Mouse (Mus musculus) intestine, embryonic 14.5 days (tissue): Measurements from ENCODE around the gene Ecm1. TPM values are rescaled to one million over a fixed set of nuclear protein-coding genes. Genes with fewer than 3 reads are reported as not detected.
A peak's percentile ranks its signal among the peaks of the same experiment; 100 is the strongest.

Source experiments
- ATAC-seq: fragments of 200-750 bp; cut with Nextera tagmentation; replicated peaks from 2 replicates; pipeline ENCODE4 v1.8.0; 2017; ENCODE audit warnings: low read depth, moderate number of reproducible peaks, moderate TSS enrichment, moderate library complexity; ENCODE audit not compliant: low FRiP score, low TSS enrichment
- DNase-seq: peaks from one replicate; pipeline ENCODE4 v3.0.0-alpha.2; 2018; ENCODE audit warnings: low spot score
- H3K27ac ChIP-seq: fragments of 300-500 bp; sonication (generic); 2 replicates; pipeline ENCODE4 v1.5.1; 2014; ENCODE audit warnings: low read depth, mild to moderate bottlenecking, control low read depth
- H3K27me3 ChIP-seq: fragments of 300-500 bp; sonication (generic); replicated peaks from 2 replicates; pipeline ENCODE4 v1.6.1; 2014; ENCODE audit warnings: low read length, control low read depth; ENCODE audit not compliant: control insufficient read depth, insufficient read depth
- H3K36me3 ChIP-seq: fragments of 300-500 bp; sonication (generic); 2 replicates; pipeline ENCODE4 v1.6.1; 2014; ENCODE audit warnings: low read length, control low read depth; ENCODE audit not compliant: control insufficient read depth, insufficient read depth
- H3K4me1 ChIP-seq: fragments of 300-500 bp; sonication (generic); replicated peaks from 2 replicates; pipeline ENCODE4 v1.6.1; 2014; ENCODE audit warnings: low read length, control low read depth, mixed read lengths; ENCODE audit not compliant: control insufficient read depth, insufficient read depth
- H3K4me2 ChIP-seq: fragments of 300-500 bp; sonication (generic); 2 replicates; pipeline ENCODE4 v1.6.1; 2014; ENCODE audit warnings: low read length
- H3K4me3 ChIP-seq: fragments of 300-500 bp; sonication (generic); 2 replicates; pipeline ENCODE4 v1.5.1; 2014; ENCODE audit warnings: low read depth, low read length, control low read depth, mixed read lengths
- H3K9ac ChIP-seq: fragments of 300-500 bp; sonication (generic); 2 replicates; pipeline ENCODE4 v1.6.1; 2014; ENCODE audit warnings: mild to moderate bottlenecking, low read length
- H3K9me3 ChIP-seq: fragments of 300-500 bp; sonication (generic); 2 replicates; pipeline ENCODE4 v1.6.1; 2016; ENCODE audit warnings: low read length, control low read depth; ENCODE audit not compliant: control insufficient read depth
- WGBS: fragments of 180-500 bp; shearing (Covaris S2); extraction: QIAGEN DNeasy Blood & Tissue Kit; methylation state at CpG from one replicate; pipeline ENCODE4 v1.1.7; 2014; 5-methylcytosine and 5-hydroxymethylcytosine counted together
- polyA plus RNA-seq: library from polyadenylated mRNA; unstranded; fragments of >200 nt; fragmentation: Nextera tagmentation; extraction: Ambion mirVana; gene quantifications from 2 replicates; pipeline ENCODE4 v1.2.1, GENCODE M21; 2014

Ecm1 gene
- 23.2 and 26.3 TPM in 2 replicates for polyA plus RNA-seq

DNA sequence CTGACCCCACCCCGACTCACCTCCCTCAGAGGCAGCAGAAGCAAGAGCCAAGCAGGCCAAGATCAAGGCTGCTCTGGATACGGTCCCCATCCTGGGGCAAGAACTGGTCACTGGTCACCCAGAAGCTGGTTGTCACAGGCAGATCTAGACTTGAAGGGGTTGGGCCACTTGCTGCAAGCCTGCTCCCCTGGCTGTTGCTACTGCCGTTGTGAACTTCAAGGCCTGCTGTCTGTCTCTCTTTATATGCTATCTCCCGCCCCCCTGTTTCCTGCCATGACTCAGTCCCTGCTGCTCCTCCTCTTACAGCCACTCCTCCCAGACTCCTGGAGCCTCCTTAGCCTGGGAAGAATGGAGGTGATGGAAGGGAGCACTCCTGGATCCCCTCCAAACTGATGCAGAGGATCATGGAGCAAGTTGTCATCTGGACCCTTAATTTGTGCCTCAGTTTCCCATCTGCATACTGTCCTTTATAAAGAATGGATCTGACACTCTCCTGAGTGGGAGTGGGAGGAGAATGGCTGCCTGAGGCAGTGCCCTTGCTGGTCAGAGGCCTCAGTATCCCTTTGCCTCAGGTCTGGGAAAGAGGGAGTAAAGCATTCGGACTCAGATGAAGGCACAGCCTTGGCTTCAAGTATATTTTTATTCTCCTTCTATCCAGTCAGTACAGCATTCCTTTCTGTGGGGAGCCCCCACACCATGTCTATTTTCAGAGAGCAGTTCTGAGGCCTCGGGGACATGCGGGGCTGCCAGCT lies at the start of gene Ecm1:
Ecm1 (minus strand) TSS at position 217 of the 752 bp plus-strand sequence.
- Histone ChIP-seq H3K9me3 (0 out of 2 replicates have a peak, but pooled peaks cover 4% of the 10 kb centered on the region), H3K4me1 (peaks cover 4% of the 10 kb centered on the region; the same call in 1 of the 2 replicates), H3K4me3 (no peak within 1 kb of the TSS), H3K27me3 (no peaks in the 10 kb centered on the region), H3K36me3 (peaks cover 62% of the 10 kb centered on the region), H3K9ac (no peak within 1 kb of the TSS), H3K4me2 (peak within 1 kb of the TSS; percentile 20; the same call in 1 of the 2 replicates), H3K27ac (peak within 1 kb of the TSS; percentile 43; the same call in 1 of the 2 replicates)
- DNase-seq (no peak), ATAC-seq (0 out of 2 replicates have a peak, but pooled peaks have one; percentile 21)
- 65% methylated on average over 7 of the region's 7 CpGs for WGBS

DNA sequence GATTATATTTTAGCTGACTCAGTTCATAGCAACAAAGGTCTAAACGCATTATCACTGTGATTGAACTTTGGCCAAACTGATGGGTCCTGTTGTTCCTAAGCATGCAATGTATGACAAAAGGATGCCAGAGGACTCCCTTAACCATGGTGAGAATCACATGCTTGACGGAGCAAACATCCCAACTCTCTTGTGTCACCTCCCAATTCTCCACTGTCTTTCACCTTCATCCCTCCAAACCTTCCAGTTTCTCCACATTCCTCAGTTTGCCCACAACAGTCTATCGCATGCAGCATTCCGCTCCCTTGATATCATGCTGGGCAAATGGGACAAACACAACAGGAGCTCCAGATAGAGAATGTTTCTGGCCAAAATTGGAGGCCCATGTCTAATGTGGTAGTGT lies 46.1 kb upstream of the Ecm1 start:
- WGBS: 95% methylated on average over 4 of the region's 4 CpGs
- ATAC-seq: no peak
- DNase-seq: no peak
- no peak overlapping the region for H3K9ac ChIP-seq
- H3K4me1 ChIP-seq: no peaks in the 10 kb centered on the region
- H3K36me3 ChIP-seq: peaks cover 82% of the 10 kb centered on the region
- no peak overlapping the region for H3K4me2 ChIP-seq
- H3K4me3 ChIP-seq: no peak overlapping the region
- no peak overlapping the region for H3K27ac ChIP-seq
- no peaks in the 10 kb centered on the region for H3K9me3 ChIP-seq
- no peaks in the 10 kb centered on the region for H3K27me3 ChIP-seq

DNA sequence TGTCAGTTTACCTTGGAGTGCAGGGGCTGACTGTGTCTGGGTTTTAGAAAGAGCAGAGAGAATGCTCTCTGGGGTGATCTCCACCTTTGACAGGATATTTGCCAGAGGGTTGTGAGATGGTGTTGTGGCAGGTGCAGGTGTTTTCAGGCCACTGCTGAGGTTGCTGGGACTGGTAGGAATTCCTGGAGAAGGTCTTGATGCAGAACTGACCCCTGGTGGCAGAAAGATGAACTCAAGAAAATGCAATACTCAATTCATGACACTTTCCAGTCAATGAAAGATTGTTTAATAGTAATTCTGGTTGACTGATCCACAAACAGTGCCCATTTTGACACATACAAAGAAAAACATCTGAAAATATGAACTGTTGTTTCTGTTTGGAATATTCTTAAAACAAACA lies 32.6 kb upstream of the Ecm1 start:
- ATAC-seq (no peak; the same call in 1 of the 2 replicates), DNase-seq (no peak)
- Histone ChIP-seq H3K27ac (no peak overlapping the region), H3K4me3 (no peak overlapping the region), H3K9me3 (no peaks in the 10 kb centered on the region), H3K4me2 (no peak overlapping the region), H3K27me3 (no peaks in the 10 kb centered on the region), H3K9ac (no peak overlapping the region), H3K36me3 (peaks cover 87% of the 10 kb centered on the region), H3K4me1 (no peaks in the 10 kb centered on the region)

DNA sequence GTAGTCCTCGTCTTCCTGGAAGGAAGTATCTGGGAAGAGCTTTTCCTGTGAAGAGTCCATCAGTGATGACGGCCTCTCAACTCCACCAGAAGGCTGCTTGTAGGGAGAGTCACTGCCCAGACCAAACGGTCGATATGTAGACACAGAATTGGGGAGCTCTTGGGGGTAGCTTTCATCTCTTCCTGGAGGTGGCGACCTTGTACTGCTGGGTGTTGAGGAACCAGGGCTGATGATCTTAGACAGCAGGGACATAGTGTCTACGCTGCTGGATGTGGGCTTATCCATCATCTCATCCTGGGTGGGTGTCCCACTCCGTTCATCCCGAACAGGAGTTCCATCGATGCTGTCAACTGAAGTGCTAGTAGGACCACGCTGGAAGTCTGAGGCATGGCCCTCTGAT lies 26.2 kb upstream of the Ecm1 start:
- WGBS: 90% methylated on average over 10 of the region's 10 CpGs

DNA sequence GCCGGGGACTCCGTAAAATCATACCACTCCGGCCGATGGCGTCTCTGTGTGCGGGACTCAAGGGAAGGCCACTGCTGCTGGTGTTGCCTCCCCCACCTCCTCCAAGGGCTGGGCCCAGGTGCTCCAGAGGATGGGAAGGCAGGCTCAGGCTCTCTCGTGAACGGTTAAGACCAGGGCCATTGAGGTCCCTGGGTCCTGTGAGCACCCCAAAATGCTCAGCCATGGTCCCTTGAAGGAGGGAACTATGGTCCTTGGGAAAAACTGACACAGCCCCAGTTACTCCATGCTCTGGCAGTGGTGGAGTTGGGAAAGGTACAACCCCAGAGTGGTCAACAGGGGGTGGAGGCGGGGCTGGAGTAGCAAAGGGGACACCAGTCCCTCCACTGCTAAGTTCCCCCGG lies 24.4 kb upstream of the Ecm1 start:
- Histone ChIP-seq H3K36me3 (peaks cover 60% of the 10 kb centered on the region), H3K27me3 (no peaks in the 10 kb centered on the region), H3K27ac (no peak overlapping the region), H3K4me3 (no peak overlapping the region), H3K4me1 (no peaks in the 10 kb centered on the region), H3K9me3 (no peaks in the 10 kb centered on the region), H3K9ac (no peak overlapping the region), H3K4me2 (no peak overlapping the region)
- ATAC-seq: no peak
- DNase-seq: no peak
- 87% methylated on average over 10 of the region's 10 CpGs for WGBS

More for the DNA sequence above, 26.2 kb upstream of the Ecm1 start:
- no peaks in the 10 kb centered on the region for H3K9me3 ChIP-seq
- H3K27ac ChIP-seq: no peak overlapping the region
- H3K9ac ChIP-seq: no peak overlapping the region
- no peaks in the 10 kb centered on the region for H3K4me1 ChIP-seq
- no peak overlapping the region for H3K4me3 ChIP-seq
- no peak for DNase-seq
- no peak for ATAC-seq
- no peak overlapping the region for H3K4me2 ChIP-seq
- peaks cover 77% of the 10 kb centered on the region for H3K36me3 ChIP-seq
- no peaks in the 10 kb centered on the region for H3K27me3 ChIP-seq

DNA sequence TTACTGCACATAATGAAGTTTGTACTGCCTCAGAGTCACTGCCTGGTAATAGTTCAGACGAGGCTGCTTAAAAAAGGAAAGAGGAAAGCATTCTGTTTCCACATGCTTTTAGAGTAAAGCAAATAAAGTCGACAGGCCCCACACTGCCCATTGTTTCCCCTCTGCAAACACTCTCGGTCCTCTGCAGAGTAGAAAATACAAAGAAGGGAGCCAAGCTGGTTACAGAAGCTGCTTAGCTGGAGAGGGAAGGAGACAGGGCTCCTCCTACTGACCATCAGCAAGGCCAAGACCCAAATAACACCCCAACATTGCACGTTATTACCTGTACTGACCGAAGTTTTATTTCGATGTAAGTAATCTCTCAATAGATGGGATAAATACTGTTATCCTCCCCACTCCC lies 23.6 kb upstream of the Ecm1 start:
- H3K27ac ChIP-seq: no peak overlapping the region
- H3K9me3 ChIP-seq: no peaks in the 10 kb centered on the region
- no peak for DNase-seq
- peaks cover 52% of the 10 kb centered on the region for H3K36me3 ChIP-seq
- no peak overlapping the region for H3K4me3 ChIP-seq
- no peak overlapping the region for H3K9ac ChIP-seq
- H3K4me2 ChIP-seq: no peak overlapping the region
- WGBS: 59% methylated on average over 6 of the region's 6 CpGs
- no peaks in the 10 kb centered on the region for H3K4me1 ChIP-seq
- H3K27me3 ChIP-seq: no peaks in the 10 kb centered on the region
- ATAC-seq: no peak

DNA sequence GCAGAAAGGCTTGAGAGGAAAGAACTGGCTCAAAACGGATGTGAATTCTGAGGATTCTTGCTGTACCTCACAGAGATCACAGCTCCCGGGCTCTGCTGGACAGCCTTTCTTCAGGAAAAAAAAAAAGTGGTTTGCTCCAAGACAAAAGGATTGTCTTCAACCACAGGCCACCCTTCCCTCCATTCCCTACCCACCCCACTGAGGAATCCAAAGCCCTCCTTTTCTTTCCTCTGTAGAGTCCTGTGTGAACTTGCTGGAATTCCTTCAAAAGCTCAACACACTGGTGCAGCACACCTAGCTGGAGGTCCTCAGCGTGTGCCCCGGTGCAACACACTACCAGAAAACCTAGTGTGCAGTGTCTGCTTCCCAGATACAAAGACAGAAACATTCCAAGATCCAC lies 22.4 kb upstream of the Ecm1 start:
- no peak overlapping the region for H3K9ac ChIP-seq
- 76% methylated on average over 4 of the region's 4 CpGs for WGBS
- H3K9me3 ChIP-seq: no peaks in the 10 kb centered on the region
- H3K4me2 ChIP-seq: no peak overlapping the region
- DNase-seq (no peak), ATAC-seq (no peak)
- peaks cover 42% of the 10 kb centered on the region for H3K36me3 ChIP-seq
- H3K4me1 ChIP-seq: no peaks in the 10 kb centered on the region
- H3K4me3 ChIP-seq: no peak overlapping the region
- H3K27me3 ChIP-seq: no peaks in the 10 kb centered on the region
- no peak overlapping the region for H3K27ac ChIP-seq

DNA sequence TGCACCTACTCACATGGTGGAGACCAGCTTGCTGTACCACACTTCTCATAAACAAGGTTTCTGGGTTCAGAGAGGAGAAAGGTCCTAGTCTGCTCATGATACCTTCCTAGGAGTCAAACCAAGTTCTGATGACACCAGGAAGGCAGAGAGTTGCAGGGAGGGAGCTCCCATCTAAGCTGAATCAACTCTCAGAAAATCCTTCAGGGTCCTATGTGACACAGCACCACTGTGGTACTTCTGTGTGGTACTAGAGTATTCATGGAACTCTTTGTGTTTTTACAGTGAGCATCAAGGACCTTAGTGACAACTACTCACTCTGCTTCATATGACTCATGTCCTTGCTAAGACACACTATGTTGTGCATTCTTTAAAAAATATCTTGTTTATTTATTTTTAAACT lies 21.3 kb upstream of the Ecm1 start:
- H3K4me3 ChIP-seq: no peak overlapping the region
- ATAC-seq (no peak), DNase-seq (no peak)
- H3K4me2 ChIP-seq: no peak overlapping the region
- no peaks in the 10 kb centered on the region for H3K27me3 ChIP-seq
- no peaks in the 10 kb centered on the region for H3K4me1 ChIP-seq
- H3K27ac ChIP-seq: no peak overlapping the region
- no peaks in the 10 kb centered on the region for H3K9me3 ChIP-seq
- no peak overlapping the region for H3K9ac ChIP-seq
- H3K36me3 ChIP-seq: peaks cover 33% of the 10 kb centered on the region

DNA sequence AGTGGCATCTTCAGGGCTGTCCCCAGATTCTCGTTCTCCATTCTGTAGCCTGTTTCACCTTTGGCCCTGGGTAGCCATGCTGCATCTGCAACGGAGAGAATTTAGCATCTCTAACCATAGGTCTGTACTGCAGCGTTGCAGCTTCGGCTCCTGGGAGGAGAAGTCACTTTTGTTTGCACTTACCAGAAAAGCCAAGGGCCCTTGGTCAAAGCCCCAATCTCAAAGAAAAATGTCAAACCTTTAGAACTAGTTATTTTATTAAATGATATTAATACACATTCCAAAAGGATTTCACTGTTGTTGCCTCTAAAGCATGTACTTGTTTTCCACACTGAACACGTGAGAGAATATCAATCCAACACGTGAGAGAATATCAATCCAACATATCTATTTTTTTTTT lies 20.7 kb upstream of the Ecm1 start, which contains the start of gene Tars2:
Tars2 (minus strand) TSS at position 101 of the 400 bp plus-strand sequence.
- Histone ChIP-seq H3K9ac (no peak within 1 kb of the TSS), H3K27ac (no peak within 1 kb of the TSS), H3K4me1 (no peaks in the 10 kb centered on the region), H3K27me3 (no peaks in the 10 kb centered on the region), H3K4me2 (no peak within 1 kb of the TSS), H3K9me3 (no peaks in the 10 kb centered on the region), H3K36me3 (peaks cover 27% of the 10 kb centered on the region), H3K4me3 (no peak within 1 kb of the TSS)
- no peak for ATAC-seq
- WGBS: 78% methylated on average over 6 of the region's 6 CpGs
- no peak for DNase-seq
